Mouse (Mus musculus) embryonic stem cell, embryonic (primary cell): Measurements from ENCODE around the gene Itga6.

Experiments used
- CTCF ChIA-PET, 4 experiments: fragments of 300-600 bp in 2 of 4; fragments of 350-600 bp in 2 of 4; sonication (Branson Sonifier 250); formaldehyde crosslinking; loops; one replicate each; lab custom pipeline; 2022; ENCODE audit warnings: inconsistent platforms in 2 of 4; lab: Charles Lee
- POLR2A ChIA-PET, 4 experiments: fragments of 300-600 bp in 2 of 4; fragments of 350-600 bp in 2 of 4; sonication (Branson Sonifier 250); formaldehyde crosslinking; loops; one replicate each; lab custom pipeline; 2022; ENCODE audit warnings: antibody characterized with exemption in 4 of 4, inconsistent platforms in 1 of 4; lab: Charles Lee

Itga6 gene

DNA sequence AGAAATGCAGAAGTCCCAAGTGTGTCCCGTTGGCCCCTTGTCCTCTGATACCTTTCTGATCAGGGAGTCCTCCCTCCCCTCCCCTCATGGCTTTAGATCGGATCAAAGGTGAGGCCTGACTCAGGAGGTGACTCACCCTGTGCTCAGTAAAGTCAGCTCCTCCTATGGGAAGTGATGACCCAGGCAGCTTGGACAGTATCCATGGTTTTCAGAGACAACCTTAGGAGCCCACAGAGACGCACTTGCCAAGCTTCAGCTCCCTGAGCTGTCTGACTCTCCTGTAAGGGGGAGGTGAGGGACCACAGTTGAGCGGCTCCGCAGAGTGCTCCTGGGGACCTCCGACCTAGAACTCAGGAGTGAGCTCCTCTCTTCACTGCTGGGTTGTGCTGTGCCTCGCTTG, 56.3 kb downstream of the Itga6 start:
- CTCF ChIA-PET: interaction anchor here in 3 of 4 experiments (0.5 to 2.0 kb wide), 5 partner anchors 11 to 402 kb away, joined by 3 to 9 read pairs (median 4); no protein-coding TSS in a partner anchor
- POLR2A ChIA-PET: interaction anchor here in 3 of 4 experiments (0.5 to 7.5 kb wide), 23 partner anchors 9 to 349 kb away, joined by 3 to 39 read pairs (median 5); partner anchors contain the start of genes Itga6 (in 1 of the 3) and Pdk1 (in 1 of the 3)

DNA sequence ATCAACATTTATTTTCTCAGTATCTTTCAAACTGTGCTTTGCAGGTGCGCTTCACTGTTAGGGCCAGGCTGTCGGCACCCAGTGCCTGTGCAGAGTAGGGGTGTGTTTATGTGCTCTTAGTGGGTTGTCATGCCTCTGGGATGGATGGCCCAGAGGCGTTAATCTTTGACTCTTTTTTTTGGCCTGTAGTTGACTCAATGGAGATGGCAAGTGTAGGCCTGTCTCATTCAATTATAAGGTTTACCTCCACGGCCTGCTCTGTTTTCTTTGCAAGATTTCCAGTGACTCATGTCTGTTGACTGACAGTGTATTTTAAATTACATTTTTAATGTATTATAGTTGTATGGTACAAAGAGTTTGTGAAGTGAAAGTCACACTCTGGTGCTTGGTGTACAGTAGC, 56.7 kb downstream of the Itga6 start:
- ChIA-PET POLR2A (interaction anchor here in 3 of 4 experiments (0.5 to 7.5 kb wide), 19 partner anchors 9 to 350 kb away, joined by 3 to 39 read pairs (median 5); partner anchors contain the start of genes Itga6 (in 1 of the 3) and Pdk1 (in 1 of the 3)), CTCF (interaction anchor here in 2 of 4 experiments (0.6 to 2.0 kb wide), 3 partner anchors 12 to 402 kb away, joined by 3 to 9 read pairs (median 4); no protein-coding TSS in a partner anchor)

DNA sequence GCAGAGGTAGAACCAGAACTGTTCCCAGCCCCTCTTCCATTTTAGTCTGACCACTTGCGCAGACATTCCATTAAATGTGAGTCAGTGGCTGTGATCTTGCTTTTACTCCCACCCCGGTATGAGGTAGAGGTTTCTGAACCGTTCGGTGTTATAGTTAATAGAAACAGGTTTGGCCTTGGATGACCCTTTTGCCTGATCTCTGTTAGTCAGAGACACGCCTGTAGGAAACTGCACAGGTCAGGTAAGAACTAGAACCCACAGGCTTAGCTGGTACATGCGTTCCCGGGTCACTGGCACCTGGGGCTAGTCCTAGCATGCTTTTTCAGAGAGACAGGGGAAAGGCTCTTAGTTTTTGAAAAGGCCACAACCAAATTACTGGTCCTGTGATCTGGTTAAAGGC, 59.7 kb downstream of the Itga6 start:
- CTCF ChIA-PET: interaction anchor here in 3 of 4 experiments (0.7 to 1.3 kb wide), 4 partner anchors 9 to 24 kb away, joined by 3 to 6 read pairs (median 4); no protein-coding TSS in a partner anchor
- POLR2A ChIA-PET: interaction anchor here (0.5 to 4.4 kb wide), 22 partner anchors 9 to 596 kb away, joined by 3 to 33 read pairs (median 5); partner anchors contain the start of genes Itga6 (in 2 of the 4) and Pdk1 (in 1 of the 4)

DNA sequence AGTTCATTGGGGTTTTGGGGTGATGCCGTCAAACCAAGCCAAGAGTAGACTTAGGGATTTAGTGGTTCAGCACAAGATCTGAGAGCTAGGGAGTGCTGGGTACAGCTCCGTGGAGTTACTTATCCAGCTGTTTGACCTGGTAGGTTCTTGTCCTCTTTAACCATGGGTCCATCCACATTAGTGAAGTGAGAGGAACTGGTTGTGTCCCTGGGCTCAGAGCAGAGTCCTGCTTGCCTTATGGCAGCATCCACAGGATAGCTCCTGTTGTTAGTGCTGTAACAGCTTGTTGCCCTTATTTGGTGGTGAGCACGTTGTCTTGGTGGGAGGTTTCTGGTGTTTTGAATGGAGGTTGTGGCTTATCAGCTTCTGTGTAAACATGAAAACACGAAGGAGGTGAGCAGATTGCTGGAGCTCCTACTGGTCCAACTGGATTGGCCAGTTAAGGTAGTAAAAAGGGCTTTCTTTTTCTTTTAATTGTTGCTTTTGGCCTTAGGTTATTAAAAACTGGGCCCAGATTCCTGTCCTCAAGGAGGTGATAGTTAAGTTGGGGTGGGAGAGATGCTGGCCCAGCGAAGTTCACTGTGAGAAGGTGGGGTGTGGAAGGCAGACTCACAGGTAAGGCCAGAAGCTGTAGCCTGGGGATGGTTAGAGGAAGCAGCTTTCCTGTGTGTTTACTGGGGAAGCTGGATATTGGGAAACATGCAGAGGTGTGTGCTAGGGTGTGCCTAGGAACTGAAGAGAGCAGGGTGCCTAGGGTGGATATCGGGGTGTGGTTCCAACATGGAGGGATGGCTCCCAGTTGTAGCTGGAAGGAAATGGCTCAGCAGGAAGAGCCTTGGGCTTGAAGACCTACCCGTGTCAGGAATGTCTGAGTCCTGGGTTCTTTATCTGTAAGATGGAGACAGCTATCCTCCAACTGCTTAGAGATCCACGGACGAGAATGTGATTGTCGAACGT, 60.5 kb downstream of the Itga6 start:
- ChIA-PET CTCF (interaction anchor here in 2 of 4 experiments (0.8 to 1.3 kb wide), 4 partner anchors 10 to 207 kb away, joined by 3 to 6 read pairs (median 3); no protein-coding TSS in a partner anchor), POLR2A (interaction anchor here (0.5 to 4.4 kb wide), 43 partner anchors 8 to 670 kb away, joined by 3 to 33 read pairs (median 4); partner anchors contain the start of genes Itga6 (in 2 of the 4), Pdk1 (in 2 of the 4) and Hat1 (in 1 of the 4))

DNA sequence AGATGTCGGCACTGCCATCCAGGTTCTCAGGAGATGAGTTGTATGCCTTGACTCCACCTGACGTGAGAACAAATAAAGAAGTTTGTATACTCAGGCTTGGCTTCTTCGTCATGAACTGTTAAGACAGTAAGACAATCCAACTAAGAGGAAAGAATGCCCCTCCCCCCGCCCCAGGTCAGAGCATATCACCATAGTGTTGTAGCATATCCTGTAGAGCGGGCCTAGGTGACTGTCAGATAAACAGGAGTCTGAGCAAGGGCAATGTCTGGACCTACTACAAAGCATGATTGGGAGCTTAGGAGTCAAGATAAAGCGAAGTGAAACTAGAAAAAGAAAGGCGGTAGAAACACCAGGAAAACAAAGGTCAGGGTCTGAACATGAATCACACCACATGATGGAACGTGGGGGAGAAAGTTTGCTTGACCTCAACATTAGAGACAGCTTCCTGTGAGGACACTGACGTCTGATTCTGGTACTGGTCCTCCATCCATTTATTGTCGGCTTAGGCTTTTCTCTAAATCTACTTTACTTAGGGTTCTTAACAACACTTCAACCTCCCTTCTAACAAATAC, 64.0 kb downstream of the Itga6 start:
- CTCF ChIA-PET: interaction anchor here in 1 of 4 experiments (0.7 kb wide), 1 partner anchor 105 kb away, joined by 3 read pairs; no protein-coding TSS in a partner anchor

DNA sequence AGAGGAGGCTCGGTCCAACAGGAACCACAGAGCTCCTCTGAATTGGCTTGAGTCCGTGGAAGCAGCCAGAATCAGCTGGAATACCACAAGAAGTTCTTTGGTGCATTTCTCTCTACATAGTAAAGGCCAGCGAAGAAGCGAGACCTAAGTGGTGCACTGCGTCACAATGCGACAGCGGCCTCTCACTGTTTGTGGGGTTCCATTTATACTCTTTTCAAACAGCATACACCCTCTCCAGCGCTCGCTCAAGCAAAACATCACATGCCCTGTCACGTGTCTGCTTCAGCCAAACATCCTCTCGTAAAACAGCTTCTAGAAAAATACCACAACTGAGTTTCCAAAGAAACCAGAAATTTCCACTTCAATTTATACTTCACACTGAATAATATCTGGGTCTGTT, 64.6 kb downstream of the Itga6 start:
- ChIA-PET POLR2A (interaction anchor here in 2 of 4 experiments (0.7 to 3.6 kb wide), 12 partner anchors 9 to 234 kb away, joined by 3 to 16 read pairs (median 3); partner anchors contain the start of gene Itga6 (in 1 of the 2)), CTCF (interaction anchor here in 2 of 4 experiments (0.9 to 1.0 kb wide), 2 partner anchors 155 to 211 kb away, joined by 3 to 8 read pairs; no protein-coding TSS in a partner anchor)

More for the DNA sequence above, 64.0 kb downstream of the Itga6 start:
- POLR2A ChIA-PET: interaction anchor here in 3 of 4 experiments (0.6 to 4.4 kb wide), 17 partner anchors 9 to 234 kb away, joined by 3 to 30 read pairs (median 3); partner anchors contain the start of gene Itga6 (in 1 of the 3)

DNA sequence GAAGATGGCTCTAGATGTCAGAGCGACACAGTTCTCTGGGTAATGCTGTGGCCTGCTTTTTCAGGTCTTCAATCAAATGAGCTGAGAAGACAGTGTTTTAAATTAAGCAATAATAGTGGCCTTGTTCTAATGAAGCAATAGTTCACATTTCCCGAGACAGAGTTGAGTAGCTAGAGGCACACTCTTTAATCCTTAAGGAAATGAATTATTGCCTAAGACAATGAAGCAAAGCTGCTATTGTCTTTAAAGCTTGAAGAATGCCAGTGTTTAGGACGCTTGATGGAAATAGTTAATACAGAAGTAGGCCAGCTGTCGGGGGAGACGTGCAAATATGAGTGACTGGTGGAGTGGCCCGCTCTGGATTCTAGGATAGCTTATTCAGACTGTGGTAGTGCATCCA, 65.5 kb downstream of the Itga6 start:
- ChIA-PET POLR2A (interaction anchor here in 2 of 4 experiments (1.0 to 4.1 kb wide), 5 partner anchors 10 to 107 kb away, joined by 3 to 39 read pairs (median 3); partner anchors contain the start of gene Itga6 (in 1 of the 2)), CTCF (interaction anchor here in 3 of 4 experiments (1.0 to 1.3 kb wide), 3 partner anchors 10 to 230 kb away, joined by 3 to 8 read pairs (median 3); no protein-coding TSS in a partner anchor)

DNA sequence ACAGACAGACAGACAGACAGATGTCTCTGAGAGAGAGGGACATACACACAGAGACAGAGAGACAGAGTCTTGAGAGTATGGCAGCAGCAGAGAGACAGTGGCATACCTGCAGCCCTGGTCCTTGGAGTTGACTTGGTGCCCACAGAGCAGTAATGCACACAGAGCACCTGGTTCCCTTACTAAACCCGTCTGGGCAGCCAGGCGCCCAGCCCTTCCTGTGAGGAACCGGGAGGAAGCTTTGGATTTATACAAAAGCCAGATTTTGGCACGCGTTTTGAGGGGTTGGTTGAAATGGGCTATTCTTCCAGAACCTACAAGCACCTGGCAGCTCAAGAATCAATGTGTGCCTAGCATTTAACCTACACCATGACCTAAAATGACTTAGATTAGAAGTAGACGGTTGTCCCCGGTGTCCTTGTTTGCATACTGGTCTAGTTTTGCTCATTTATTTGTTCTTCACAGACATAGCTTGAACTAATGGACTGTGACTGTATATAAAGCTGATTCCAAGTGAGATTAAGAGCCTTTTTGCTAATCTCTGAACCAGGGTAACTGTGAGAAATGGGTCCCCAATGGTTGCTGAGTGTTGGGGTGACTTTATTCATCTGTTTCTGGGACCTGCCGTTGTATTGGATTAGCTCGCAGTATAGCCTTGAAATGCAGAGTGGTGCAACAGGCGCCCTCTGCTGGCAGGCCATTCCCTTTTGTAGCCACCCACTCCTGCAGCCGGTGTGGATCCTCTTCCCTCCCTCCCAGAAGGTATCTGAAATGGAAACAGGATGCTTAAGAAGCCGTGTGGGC, 67.0 kb downstream of the Itga6 start:
- ChIA-PET POLR2A (interaction anchor here (0.5 to 4.2 kb wide), 25 partner anchors 8 to 227 kb away, joined by 3 to 39 read pairs (median 3); partner anchors contain the start of gene Itga6 (in 1 of the 4)), CTCF (interaction anchor here (0.5 to 2.7 kb wide), 49 partner anchors 8 to 1533 kb away, joined by 3 to 17 read pairs (median 3); partner anchors contain the start of gene Itga6 (in 2 of the 4))

DNA sequence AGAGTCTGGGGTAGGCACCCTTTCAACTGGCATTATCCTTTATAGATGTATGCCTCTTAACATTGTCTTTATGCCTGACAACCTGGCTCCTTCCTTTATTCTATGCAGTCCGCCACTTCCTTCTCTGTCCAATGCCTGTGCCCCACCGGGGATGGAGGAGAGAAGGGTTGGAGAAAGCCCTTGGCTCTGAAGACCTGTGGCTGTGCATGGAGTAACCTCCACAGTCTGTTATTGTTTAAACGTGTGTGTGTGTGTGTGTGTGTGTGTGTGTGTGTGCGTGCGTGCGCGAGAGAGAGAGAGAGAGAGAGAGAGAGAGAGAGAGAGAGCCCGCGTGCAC, 67.6 kb downstream of the Itga6 start:
- ChIA-PET POLR2A (interaction anchor here in 3 of 4 experiments (0.6 to 4.2 kb wide), 21 partner anchors 8 to 215 kb away, joined by 3 to 39 read pairs (median 4); partner anchors contain the start of gene Itga6 (in 1 of the 3)), CTCF (interaction anchor here (0.5 to 2.7 kb wide), 38 partner anchors 8 to 227 kb away, joined by 3 to 17 read pairs (median 4); partner anchors contain the start of gene Itga6 (in 1 of the 4))

DNA sequence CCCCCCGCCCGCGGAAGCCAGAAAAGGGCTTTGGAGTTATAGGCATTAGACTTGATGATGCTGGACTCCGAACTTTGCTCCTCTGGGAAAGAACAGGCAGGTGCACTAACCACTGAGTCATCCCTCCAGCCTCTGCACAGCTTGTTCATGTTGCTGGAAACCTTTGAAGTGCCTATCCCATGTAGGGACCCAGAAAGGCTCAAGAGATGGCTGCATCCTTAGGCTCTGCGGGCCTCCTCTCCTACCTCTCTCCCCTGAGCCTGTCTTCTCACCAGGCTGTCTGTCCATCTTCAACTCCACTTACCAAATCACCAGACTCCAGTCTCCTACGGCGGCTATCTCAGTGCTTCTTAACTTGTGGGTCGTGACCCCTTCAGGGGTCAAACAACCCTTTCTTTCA, 68.0 kb downstream of the Itga6 start:
- POLR2A ChIA-PET: interaction anchor here in 3 of 4 experiments (0.5 to 4.2 kb wide), 48 partner anchors 8 to 237 kb away, joined by 3 to 39 read pairs (median 4); partner anchors contain the start of genes Itga6 (in 3 of the 3) and Pdk1 (in 2 of the 3)
- CTCF ChIA-PET: interaction anchor here (0.6 to 3.7 kb wide), 28 partner anchors 10 to 232 kb away, joined by 3 to 38 read pairs (median 4); partner anchors contain the start of gene Itga6 (in 1 of the 4)

DNA sequence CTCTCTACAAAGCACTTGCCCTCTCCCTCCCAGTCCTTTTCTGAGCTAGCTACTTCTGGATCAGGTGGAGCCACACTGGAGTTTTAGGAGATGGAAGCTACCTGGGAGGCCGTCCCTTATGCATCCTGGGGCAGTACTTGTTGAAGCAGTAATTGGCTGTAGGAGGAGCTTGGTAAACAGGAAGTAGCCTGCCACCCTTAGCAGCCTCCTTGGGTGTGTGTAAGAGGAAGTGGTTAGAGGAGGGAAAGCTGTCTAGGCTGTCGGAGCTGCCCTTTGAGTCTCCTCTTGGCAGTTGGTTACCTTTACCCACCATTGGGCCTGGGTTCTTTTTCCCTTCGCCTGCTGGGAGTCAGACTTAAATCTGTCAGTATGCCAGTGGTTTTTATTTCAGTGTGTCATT, 68.6 kb downstream of the Itga6 start:
- POLR2A ChIA-PET: interaction anchor here (0.5 to 4.2 kb wide), 60 partner anchors 8 to 983 kb away, joined by 3 to 39 read pairs (median 4); partner anchors contain the start of genes Itga6 (in 3 of the 4) and Pdk1 (in 2 of the 4)
- CTCF ChIA-PET: interaction anchor here (0.5 to 3.7 kb wide), 32 partner anchors 9 to 237 kb away, joined by 3 to 38 read pairs (median 4); partner anchors contain the start of gene Itga6 (in 1 of the 4)

DNA sequence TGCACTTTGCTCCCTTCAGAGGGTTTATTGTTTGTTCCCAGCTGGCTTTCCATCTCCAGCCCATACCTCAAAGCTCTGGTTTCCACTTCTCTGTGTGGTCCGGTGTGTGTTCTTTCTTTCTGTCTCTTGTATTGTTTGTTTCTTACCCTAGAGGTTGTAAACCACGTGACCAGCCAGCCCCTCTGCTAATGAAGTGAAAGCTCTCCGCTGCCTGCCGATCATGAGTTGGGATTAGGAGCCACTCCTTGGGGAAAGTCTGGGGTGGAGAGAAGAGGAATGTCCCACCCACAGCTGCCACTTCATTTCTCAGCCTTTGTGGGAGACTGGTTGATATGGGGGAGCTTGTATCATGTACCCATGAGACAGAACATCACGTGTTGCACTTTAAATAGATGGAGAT, 69.9 kb downstream of the Itga6 start:
- ChIA-PET CTCF (interaction anchor here (0.6 to 3.7 kb wide), 17 partner anchors 9 to 234 kb away, joined by 3 to 38 read pairs (median 4); no protein-coding TSS in a partner anchor), POLR2A (interaction anchor here in 3 of 4 experiments (0.6 to 4.2 kb wide), 33 partner anchors 9 to 234 kb away, joined by 3 to 36 read pairs (median 4); partner anchors contain the start of genes Itga6 (in 3 of the 3) and Pdk1 (in 1 of the 3))

DNA sequence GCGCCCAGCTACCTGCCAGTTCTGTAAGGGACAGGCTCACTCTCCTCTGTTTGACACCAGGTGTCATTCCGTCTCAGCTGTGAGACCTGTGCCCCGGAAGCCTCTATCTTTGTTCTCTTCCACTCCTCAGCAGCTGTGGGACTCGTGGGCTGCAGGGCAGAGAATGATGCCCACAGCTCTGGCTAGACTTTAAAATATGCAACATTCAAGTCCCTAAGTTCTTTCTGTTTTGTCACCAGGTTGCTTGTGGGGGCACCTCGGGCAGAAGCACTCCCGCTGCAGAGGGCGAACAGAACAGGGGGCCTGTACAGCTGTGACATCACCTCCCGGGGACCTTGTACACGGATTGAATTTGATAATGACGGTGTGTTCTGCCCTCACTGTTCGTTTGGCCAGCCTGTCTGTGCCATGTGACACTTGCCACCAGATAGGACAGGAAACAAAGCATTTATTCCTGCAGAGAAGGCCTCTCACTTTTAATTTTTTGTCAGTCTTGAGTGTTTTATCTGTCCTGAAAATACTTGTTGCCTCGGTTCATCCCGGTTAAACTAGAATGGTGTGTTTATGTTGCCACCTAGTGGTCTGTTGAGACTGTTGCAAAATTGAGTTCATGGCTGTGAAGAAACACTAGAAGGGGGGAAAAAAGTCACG, 71.1 kb downstream of the Itga6 start:
- CTCF ChIA-PET: interaction anchor here (0.6 to 3.7 kb wide), 16 partner anchors 11 to 235 kb away, joined by 3 to 38 read pairs (median 4); no protein-coding TSS in a partner anchor
- POLR2A ChIA-PET: interaction anchor here in 3 of 4 experiments (1.0 to 4.2 kb wide), 13 partner anchors 10 to 218 kb away, joined by 3 to 33 read pairs (median 5); partner anchors contain the start of genes Itga6 (in 1 of the 3) and Pdk1 (in 1 of the 3)

DNA sequence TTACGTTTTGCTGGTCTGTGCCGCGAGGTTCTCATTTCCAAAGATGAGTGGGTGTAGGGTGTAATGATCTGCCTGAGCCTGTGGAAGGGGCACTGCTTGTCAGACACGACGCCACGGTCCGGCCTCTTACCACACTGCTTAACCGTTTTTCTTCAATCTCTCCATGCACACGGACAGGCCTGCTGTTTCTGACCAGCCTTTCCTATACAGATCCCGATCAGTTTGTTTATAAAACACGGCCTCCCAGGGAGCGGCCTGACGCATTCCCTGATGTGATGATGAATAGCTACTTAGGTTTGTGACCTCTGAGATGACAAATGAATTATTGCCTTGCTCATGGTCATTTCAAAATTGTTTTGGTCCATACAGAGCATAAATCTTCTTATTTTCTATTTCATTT, 78.7 kb downstream of the Itga6 start:
- ChIA-PET CTCF (no interaction called here), POLR2A (interaction anchor here in 2 of 4 experiments (0.7 to 2.5 kb wide), 2 partner anchors 14 to 119 kb away, joined by 3 to 5 read pairs; no protein-coding TSS in a partner anchor)

DNA sequence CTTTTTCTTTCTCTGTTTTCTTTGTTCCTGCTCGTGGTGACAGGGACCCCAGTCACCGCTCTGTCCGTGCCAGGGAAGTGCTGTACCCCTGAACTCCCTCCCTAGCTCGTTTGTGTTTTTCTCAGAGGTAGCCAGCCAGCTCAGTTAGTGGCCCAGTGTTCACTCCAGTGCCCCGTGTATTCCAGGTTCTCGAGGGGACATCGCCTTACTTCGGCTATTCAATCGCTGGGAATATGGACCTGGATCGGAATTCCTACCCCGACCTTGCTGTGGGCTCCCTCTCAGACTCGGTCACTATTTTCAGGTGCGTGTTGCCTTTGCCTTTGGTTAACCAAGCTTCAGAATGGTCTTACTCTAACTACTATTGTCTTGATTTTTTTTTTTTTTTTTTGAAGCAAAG, 82.3 kb downstream of the Itga6 start:
- CTCF ChIA-PET: interaction anchor here in 3 of 4 experiments (0.6 to 1.9 kb wide), 5 partner anchors 10 to 1988 kb away, joined by 3 to 12 read pairs (median 4); no protein-coding TSS in a partner anchor
- POLR2A ChIA-PET: interaction anchor here in 2 of 4 experiments (0.5 to 1.4 kb wide), 8 partner anchors 10 to 1235 kb away, joined by 3 to 4 read pairs (median 4); no protein-coding TSS in a partner anchor
